Mouse (Mus musculus): ENCODE data around the gene Lgalsl.

Lgalsl gene

DNA sequence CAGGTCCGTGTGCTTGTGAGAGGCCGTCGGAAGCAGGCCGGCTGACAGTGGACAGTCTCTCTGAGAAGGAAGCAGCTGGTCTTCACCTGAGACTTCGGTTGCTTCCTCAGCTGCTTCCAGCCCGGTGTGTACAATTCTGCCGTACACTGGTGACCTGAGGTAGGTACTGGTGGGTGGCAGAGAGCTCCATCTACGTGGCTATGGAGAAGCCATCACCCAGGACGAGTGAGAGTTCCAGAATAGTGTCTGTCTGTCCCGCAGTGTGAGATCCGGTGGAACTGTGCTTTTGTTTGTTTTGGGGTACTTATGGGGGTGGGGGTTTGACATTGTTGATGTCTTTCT is 36.0 kb downstream of the Lgalsl start:
- Histone ChIP-seq H3K4me1 (replicated peaks; ENCODE audit: low read depth, low read length) (peaks cover 7% of the 10 kb centered on the region; the same call in 1 of the 2 replicates), H3K36me3 (ENCODE audit: insufficient read depth, low read length) (no peaks in the 10 kb centered on the region), H3K27me3 (ENCODE audit: insufficient read depth, low read length) (peaks cover 15% of the 10 kb centered on the region; the same call in 1 of the 2 replicates), H3K4me3 (replicated peaks; ENCODE audit: low read length) (no peak overlapping the region), H3K9me3 (ENCODE audit: low read length) (peaks cover 7% of the 10 kb centered on the region)
- TF ChIP-seq NANOG (IDR thresholded peaks at IDR 0.05; ENCODE audit: borderline replicate concordance, low read length), result no peak
- TF ChIP-seq POU5F1 (IDR thresholded peaks at IDR 0.05; ENCODE audit: borderline replicate concordance, low read length), result no peak
- TF ChIP-seq CTCF (conservative IDR thresholded peaks at IDR 0.05; ENCODE audit: low read length), result no peak

DNA sequence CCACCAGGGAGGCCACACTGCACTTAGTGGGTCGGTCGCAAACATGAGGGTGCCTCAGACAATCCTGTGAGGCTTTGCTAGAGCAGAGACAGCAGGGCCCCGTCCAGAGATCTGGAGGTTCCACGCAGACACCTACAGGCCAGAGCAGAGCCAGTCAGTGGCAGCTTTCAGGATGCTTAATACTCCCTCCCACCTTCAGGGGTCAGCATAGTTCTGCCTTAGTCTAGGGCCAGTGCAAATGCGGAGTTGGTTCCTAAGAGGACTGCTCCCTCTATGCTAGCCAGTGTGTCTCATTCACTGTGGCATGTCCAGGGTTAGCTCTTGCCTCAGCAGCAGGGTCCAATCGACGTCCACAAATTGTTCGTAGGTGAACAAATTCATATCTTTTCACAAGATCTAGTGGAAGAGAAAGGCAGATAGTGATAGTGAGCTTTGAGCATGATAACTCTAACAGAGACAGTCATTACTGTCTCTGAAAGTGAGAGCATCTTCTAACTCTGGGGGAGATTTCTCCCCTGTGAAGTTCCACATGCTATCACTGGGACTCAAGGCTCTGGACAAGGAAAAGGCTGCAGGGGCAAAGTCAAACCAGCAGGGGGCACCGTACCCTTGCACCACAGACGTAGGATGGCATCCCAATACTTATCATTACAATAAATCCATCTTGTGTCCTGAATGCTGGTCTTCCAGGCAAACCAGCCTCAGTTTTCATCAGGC is 36.5 kb downstream of the Lgalsl start:
- no peak overlapping the region for H3K4me3 ChIP-seq (replicated peaks; ENCODE audit: low read length)
- H3K36me3 ChIP-seq (ENCODE audit: insufficient read depth, low read length), result no peaks in the 10 kb centered on the region
- peaks cover 7% of the 10 kb centered on the region; the same call in 1 of the 2 replicates for H3K4me1 ChIP-seq (replicated peaks; ENCODE audit: low read depth, low read length)
- peaks cover 14% of the 10 kb centered on the region; the same call in 1 of the 2 replicates for H3K27me3 ChIP-seq (ENCODE audit: insufficient read depth, low read length)
- TF ChIP-seq POU5F1 (IDR thresholded peaks at IDR 0.05; ENCODE audit: borderline replicate concordance, low read length) (no peak), CTCF (conservative IDR thresholded peaks at IDR 0.05; ENCODE audit: low read length) (peak; percentile 78)
- H3K9me3 ChIP-seq (ENCODE audit: low read length), result peaks cover 7% of the 10 kb centered on the region

DNA sequence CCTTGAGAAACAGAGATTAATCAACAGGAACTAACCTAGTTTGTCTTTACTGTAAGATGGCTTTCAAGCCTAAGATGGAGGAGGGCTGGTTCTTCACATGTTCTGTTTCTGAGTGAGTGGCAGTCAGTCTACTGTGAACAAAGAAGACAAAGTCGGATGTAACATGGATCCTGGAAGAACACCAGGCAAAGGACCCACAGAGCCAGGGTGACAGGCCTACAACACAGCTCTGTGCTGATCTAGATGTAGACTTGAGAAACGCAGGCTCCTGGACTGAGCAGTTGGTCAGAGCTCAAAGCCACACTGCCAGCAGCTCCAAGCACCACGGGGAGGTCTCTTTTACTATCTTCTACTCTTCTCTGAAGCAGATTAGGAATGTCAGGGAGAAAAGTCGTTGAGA is 37.2 kb downstream of the Lgalsl start:
- Histone ChIP-seq H3K4me1 (replicated peaks; ENCODE audit: low read depth, low read length) (peaks cover 7% of the 10 kb centered on the region; the same call in 1 of the 2 replicates), H3K9me3 (ENCODE audit: low read length) (peaks cover 7% of the 10 kb centered on the region), H3K4me3 (replicated peaks; ENCODE audit: low read length) (no peak overlapping the region), H3K27me3 (ENCODE audit: insufficient read depth, low read length) (0 out of 2 replicates have a peak, but pooled peaks cover 8% of the 10 kb centered on the region), H3K36me3 (ENCODE audit: insufficient read depth, low read length) (no peaks in the 10 kb centered on the region)
- TF ChIP-seq POU5F1 (IDR thresholded peaks at IDR 0.05; ENCODE audit: borderline replicate concordance, low read length) (no peak), CTCF (conservative IDR thresholded peaks at IDR 0.05; ENCODE audit: low read length) (no peak), NANOG (IDR thresholded peaks at IDR 0.05; ENCODE audit: borderline replicate concordance, low read length) (no peak)

DNA sequence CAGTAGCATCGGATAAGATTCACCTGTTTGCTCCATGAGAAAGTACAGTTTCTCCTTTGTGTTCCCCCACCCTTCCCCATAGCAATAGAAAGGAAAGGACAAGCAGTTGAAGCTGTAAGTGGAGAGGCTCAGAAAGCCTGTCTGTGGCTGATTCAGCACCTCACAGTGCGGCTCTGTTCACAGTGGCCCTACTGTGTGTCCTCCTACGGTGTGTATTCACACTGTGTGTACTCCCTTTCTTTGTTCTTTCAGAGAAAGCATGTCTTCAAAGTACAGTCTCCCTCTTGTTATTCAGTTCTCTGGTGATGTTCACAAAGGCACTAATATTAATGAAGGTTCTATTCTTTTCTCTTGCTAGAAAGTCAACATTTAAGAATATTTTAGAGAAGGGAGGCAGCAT is 38.2 kb downstream of the Lgalsl start:
- Histone ChIP-seq H3K9me3 (ENCODE audit: low read length) (no peaks in the 10 kb centered on the region; the same call in 1 of the 2 replicates), H3K27me3 (ENCODE audit: insufficient read depth, low read length) (0 out of 2 replicates have a peak, but pooled peaks cover 6% of the 10 kb centered on the region), H3K4me3 (replicated peaks; ENCODE audit: low read length) (no peak overlapping the region), H3K36me3 (ENCODE audit: insufficient read depth, low read length) (no peaks in the 10 kb centered on the region), H3K4me1 (replicated peaks; ENCODE audit: low read depth, low read length) (peaks cover 7% of the 10 kb centered on the region; the same call in 1 of the 2 replicates)
- TF ChIP-seq POU5F1 (IDR thresholded peaks at IDR 0.05; ENCODE audit: borderline replicate concordance, low read length) (no peak), CTCF (conservative IDR thresholded peaks at IDR 0.05; ENCODE audit: low read length) (no peak), NANOG (IDR thresholded peaks at IDR 0.05; ENCODE audit: borderline replicate concordance, low read length) (no peak)

- TF ChIP-seq NANOG (IDR thresholded peaks at IDR 0.05; ENCODE audit: borderline replicate concordance, low read length), result no peak
- TF ChIP-seq CTCF (conservative IDR thresholded peaks at IDR 0.05; ENCODE audit: low read length), result no peak
- TF ChIP-seq POU5F1 (IDR thresholded peaks at IDR 0.05; ENCODE audit: borderline replicate concordance, low read length), result no peak
- Histone ChIP-seq H3K36me3 (ENCODE audit: insufficient read depth, low read length) (no peaks in the 10 kb centered on the region), H3K4me1 (replicated peaks; ENCODE audit: low read depth, low read length) (peaks cover 7% of the 10 kb centered on the region; the same call in 1 of the 2 replicates), H3K27me3 (ENCODE audit: insufficient read depth, low read length) (0 out of 2 replicates have a peak, but pooled peaks cover 4% of the 10 kb centered on the region), H3K4me3 (replicated peaks; ENCODE audit: low read length) (no peak overlapping the region), H3K9me3 (ENCODE audit: low read length) (peaks cover under 1% of the 10 kb centered on the region; the same call in 1 of the 2 replicates)
Observed at GRCm38 (mm10) chr11:20791334-20791733, 39.5 kb downstream of the Lgalsl start.

GRCm38 (mm10) chr11:20789015-20789414 is 41.8 kb downstream of the Lgalsl start:
- TF ChIP-seq NANOG (IDR thresholded peaks at IDR 0.05; ENCODE audit: borderline replicate concordance, low read length) (no peak), POU5F1 (IDR thresholded peaks at IDR 0.05; ENCODE audit: borderline replicate concordance, low read length) (no peak), CTCF (conservative IDR thresholded peaks at IDR 0.05; ENCODE audit: low read length) (no peak)
- Histone ChIP-seq H3K36me3 (ENCODE audit: insufficient read depth, low read length) (no peaks in the 10 kb centered on the region), H3K4me3 (replicated peaks; ENCODE audit: low read length) (no peak overlapping the region), H3K27me3 (ENCODE audit: insufficient read depth, low read length) (0 out of 2 replicates have a peak, but pooled peaks cover 4% of the 10 kb centered on the region), H3K4me1 (replicated peaks; ENCODE audit: low read depth, low read length) (0 out of 2 replicates have a peak, but pooled peaks cover 5% of the 10 kb centered on the region), H3K9me3 (ENCODE audit: low read length) (peaks cover 23% of the 10 kb centered on the region)

- H3K9me3 ChIP-seq (ENCODE audit: low read length), result peaks cover 33% of the 10 kb centered on the region
- H3K4me3 ChIP-seq (replicated peaks; ENCODE audit: low read length), result no peak overlapping the region
- H3K4me1 ChIP-seq (replicated peaks; ENCODE audit: low read depth, low read length), result 0 out of 2 replicates have a peak, but pooled peaks cover 3% of the 10 kb centered on the region
- no peaks in the 10 kb centered on the region for H3K36me3 ChIP-seq (ENCODE audit: insufficient read depth, low read length)
- H3K27me3 ChIP-seq (ENCODE audit: insufficient read depth, low read length), result 0 out of 2 replicates have a peak, but pooled peaks cover 4% of the 10 kb centered on the region
- TF ChIP-seq POU5F1 (IDR thresholded peaks at IDR 0.05; ENCODE audit: borderline replicate concordance, low read length) (no peak), CTCF (conservative IDR thresholded peaks at IDR 0.05; ENCODE audit: low read length) (no peak), NANOG (IDR thresholded peaks at IDR 0.05; ENCODE audit: borderline replicate concordance, low read length) (no peak)
Observed at GRCm38 (mm10) chr11:20788070-20788469, 42.8 kb downstream of the Lgalsl start.

GRCm38 (mm10) chr11:20786191-20786590 is 44.7 kb downstream of the Lgalsl start:
- H3K27me3 ChIP-seq (ENCODE audit: insufficient read depth, low read length), result no peaks in the 10 kb centered on the region
- TF ChIP-seq POU5F1 (IDR thresholded peaks at IDR 0.05; ENCODE audit: borderline replicate concordance, low read length) (no peak), NANOG (IDR thresholded peaks at IDR 0.05; ENCODE audit: borderline replicate concordance, low read length) (no peak), CTCF (conservative IDR thresholded peaks at IDR 0.05; ENCODE audit: low read length) (no peak)
- peaks cover 38% of the 10 kb centered on the region for H3K9me3 ChIP-seq (ENCODE audit: low read length)
- H3K36me3 ChIP-seq (ENCODE audit: insufficient read depth, low read length), result no peaks in the 10 kb centered on the region
- H3K4me1 ChIP-seq (replicated peaks; ENCODE audit: low read depth, low read length), result 0 out of 2 replicates have a peak, but pooled peaks cover 3% of the 10 kb centered on the region
- no peak overlapping the region for H3K4me3 ChIP-seq (replicated peaks; ENCODE audit: low read length)
